Mouse (Mus musculus) embryonic fibroblast, embryonic 13.5 days (primary cell): ENCODE data around the gene Mpl.

Experiments used
- CTCF ChIP-seq: IDR thresholded peaks from 2 replicates; pipeline ENCODE4 v1.5.1; 2011; ENCODE audit warnings: mild to moderate bottlenecking, control low read depth, low read length, moderate library complexity, borderline replicate concordance; ENCODE audit not compliant: insufficient read depth
- POLR2A ChIP-seq: IDR thresholded peaks from 2 replicates; pipeline ENCODE4 v1.6.1; 2011; ENCODE audit warnings: low read depth, mild to moderate bottlenecking, control low read depth, low read length, moderate library complexity

DNA sequence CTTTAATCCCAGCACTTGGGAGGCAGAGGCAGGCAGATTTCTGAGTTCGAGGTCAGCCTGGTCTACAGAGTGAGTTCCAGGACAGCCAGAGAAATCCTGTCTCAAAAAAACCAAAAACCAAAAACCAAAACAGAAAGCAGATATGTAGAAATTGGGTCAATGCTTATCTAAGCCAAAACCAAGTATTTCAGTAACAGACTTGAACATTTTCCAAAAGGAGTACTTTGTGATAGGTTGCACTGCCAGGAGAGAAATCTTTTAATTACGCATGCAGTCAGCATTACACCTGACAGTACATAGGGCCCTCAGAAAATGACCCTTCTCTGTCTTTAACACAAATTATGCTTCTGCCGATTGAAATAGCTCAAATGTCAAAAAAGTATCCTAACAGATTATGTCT, 55.9 kb downstream of the Mpl start:
- TF ChIP-seq CTCF (no peak), POLR2A (no peak)
